Mouse (Mus musculus): ENCODE results near the gene Adam11. TPM values are rescaled to one million over a fixed set of nuclear protein-coding genes. Genes with fewer than 3 reads are reported as not detected.
A peak's percentile ranks its signal among the peaks of the same experiment; 100 is the strongest.

Gene Adam11
- polyA plus RNA-seq, 1 experiment from 2014 or later: 14.7 TPM

DNA sequence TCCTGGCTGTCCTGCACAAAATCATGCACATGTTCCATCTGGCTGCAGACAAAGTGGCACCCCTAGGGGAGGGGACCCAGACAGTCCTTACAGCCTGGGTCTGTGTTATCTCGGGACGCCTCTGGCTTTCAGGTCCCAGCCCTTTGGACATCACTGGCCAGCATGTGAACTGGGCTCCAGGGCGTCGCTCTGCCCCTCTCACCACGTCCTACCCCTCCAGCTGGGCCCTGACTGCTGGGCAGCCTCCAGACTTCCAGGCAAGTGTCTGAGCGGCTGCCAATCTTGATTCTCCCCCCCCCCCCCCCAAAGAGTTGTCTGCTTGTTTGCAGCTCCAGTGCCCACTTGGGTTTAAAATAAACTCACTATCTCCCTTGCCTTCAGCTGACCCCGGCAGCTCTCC, 22.2 kb downstream of the Adam11 start:
- Histone ChIP-seq H3K27ac (no peak overlapping the region), H3K36me3 (no peaks in the 10 kb centered on the region), H3K9ac (no peak overlapping the region), H3K4me3 (no peak overlapping the region), H3K27me3 (no peaks in the 10 kb centered on the region), H3K9me3 (no peaks in the 10 kb centered on the region), H3K4me1 (peaks cover 19% of the 10 kb centered on the region), H3K4me2 (replicated peaks) (no peak overlapping the region)
- no peak for ATAC-seq (ENCODE audit: low FRiP score, low read depth)
- WGBS: 60% methylated on average over 7 of the region's 7 CpGs

DNA sequence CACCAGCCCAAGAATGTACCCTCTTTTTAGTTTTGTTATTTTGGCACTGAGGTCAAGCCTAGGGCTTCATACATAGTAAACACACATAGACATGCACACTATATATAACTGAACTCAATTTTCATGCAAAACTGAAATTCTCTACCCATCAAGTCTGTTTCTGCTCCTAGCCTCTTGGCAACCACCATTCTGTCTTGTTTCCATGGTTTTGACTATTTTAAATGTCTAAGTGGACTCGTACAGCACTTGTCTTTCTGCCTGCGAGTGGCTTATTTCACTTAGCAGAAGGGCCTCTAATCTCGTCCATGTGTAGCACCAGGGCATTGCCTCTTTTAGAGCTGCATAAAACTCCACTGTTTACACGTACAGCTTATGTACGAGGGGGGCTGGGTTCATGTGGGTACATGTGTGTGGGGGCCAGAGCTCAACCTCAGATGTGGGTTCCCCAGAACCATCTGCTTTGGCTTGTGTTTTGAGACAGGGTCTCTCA, 26.5 kb downstream of the Adam11 start:
- H3K4me3 ChIP-seq: no peak overlapping the region
- H3K9me3 ChIP-seq: no peaks in the 10 kb centered on the region
- no peak overlapping the region for H3K9ac ChIP-seq
- 73% methylated on average over 5 of the region's 5 CpGs for WGBS
- peaks cover 10% of the 10 kb centered on the region for H3K4me1 ChIP-seq
- H3K27ac ChIP-seq: no peak overlapping the region
- no peak for ATAC-seq (ENCODE audit: low FRiP score, low read depth)
- no peak overlapping the region for H3K4me2 ChIP-seq (replicated peaks)
- no peaks in the 10 kb centered on the region for H3K36me3 ChIP-seq
- H3K27me3 ChIP-seq: no peaks in the 10 kb centered on the region

DNA sequence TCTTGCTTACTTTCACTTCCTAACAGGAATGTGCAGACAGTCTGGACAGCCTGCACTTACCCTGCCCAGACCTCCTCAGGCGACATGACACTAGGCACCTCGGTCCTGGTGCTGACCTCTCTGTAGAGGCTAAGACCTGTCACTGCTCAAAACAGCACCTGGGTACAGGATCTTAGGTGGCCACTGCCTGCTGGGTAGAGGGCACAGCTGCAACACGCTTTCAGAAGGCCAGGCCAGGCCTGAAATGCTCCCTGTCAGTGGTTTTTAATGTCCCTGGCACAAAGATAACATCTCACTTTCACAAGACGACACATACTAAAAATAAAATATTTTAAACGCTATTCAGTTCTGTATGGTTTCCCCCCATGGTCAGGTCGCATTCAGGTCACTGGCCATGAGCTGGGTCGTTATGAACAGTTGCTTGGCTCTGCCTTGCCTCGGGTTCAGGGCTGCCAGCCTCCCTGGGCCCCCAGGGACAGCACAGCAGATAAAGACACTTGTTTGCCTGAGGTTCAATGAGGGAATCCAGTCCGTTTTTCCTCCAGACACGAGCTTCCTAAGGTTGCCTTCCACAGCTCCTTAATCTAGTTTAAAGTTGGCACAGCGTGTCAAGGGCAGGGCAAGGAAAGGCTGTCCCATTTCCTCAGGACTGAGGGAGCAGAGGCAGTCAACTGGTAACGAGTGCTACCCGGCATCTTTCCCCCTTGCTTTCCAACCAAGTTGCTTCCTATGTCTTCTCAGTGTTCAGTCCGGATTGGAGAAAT, 30.6 kb downstream of the Adam11 start:
- WGBS: 54% methylated on average over 14 of the region's 14 CpGs
- H3K27ac ChIP-seq: peak overlapping the region; percentile 6; the same call in 1 of the 2 replicates
- peaks cover 10% of the 10 kb centered on the region for H3K4me1 ChIP-seq
- no peak overlapping the region for H3K9ac ChIP-seq
- H3K4me2 ChIP-seq (replicated peaks): no peak overlapping the region
- no peak overlapping the region for H3K4me3 ChIP-seq
- no peak for ATAC-seq (ENCODE audit: low FRiP score, low read depth)
- H3K27me3 ChIP-seq: no peaks in the 10 kb centered on the region
- no peaks in the 10 kb centered on the region for H3K9me3 ChIP-seq
- H3K36me3 ChIP-seq: peaks cover 21% of the 10 kb centered on the region

DNA sequence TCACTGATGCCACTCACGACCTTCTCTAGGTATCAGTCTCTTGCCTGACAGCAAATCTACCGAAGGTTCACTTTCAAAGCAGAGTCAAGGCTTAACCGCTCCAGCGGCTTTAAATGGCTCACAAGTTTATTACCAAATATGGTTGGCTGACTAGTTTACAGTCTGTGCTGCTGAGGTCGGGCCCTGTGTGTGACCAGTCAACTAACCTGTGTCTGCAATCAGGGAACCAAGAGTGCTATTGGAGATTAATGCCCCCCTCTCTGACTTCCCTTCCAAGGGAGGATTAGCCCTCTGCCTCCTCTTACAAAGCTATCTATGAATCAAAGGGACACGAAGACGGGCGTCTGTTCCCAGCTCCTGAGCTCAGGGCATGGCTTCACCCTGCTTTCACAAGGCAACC, 32.9 kb downstream of the Adam11 start:
- H3K4me1 ChIP-seq: peaks cover 10% of the 10 kb centered on the region
- no peak for ATAC-seq (ENCODE audit: low FRiP score, low read depth)
- H3K4me2 ChIP-seq (replicated peaks): no peak overlapping the region
- H3K4me3 ChIP-seq: no peak overlapping the region
- no peaks in the 10 kb centered on the region for H3K27me3 ChIP-seq
- WGBS: 50% methylated on average over 8 of the region's 8 CpGs
- H3K27ac ChIP-seq: no peak overlapping the region
- H3K9me3 ChIP-seq: no peaks in the 10 kb centered on the region
- peaks cover 39% of the 10 kb centered on the region for H3K36me3 ChIP-seq
- H3K9ac ChIP-seq: no peak overlapping the region

DNA sequence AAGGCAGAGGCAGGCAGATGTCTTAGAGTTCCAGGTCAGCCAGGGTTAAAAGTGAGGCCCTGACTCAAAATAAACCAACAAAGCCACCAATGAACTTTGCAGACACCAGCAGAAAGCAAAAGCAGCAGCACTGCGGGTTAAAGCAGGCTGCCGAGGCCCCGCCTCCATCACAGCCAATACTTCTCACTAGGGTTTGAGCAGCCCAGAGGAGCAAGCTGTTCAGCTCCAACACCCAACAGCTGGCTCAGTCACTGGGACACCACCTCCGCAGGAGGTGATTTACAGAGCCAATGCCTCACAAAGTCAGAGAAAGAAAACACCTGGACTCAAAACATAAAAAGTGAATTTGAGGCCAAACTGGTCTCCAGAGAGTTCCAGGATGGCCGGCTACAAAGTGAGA, 42.2 kb downstream of the Adam11 start:
- no peaks in the 10 kb centered on the region; the same call in 1 of the 2 replicates for H3K4me1 ChIP-seq
- ATAC-seq (ENCODE audit: low FRiP score, low read depth): no peak
- WGBS: 83% methylated on average over 5 of the region's 5 CpGs

GRCm38 (mm10) chr11:102808246-102808645, 47.0 kb downstream of the Adam11 start:
- Histone ChIP-seq H3K4me2 (replicated peaks) (no peak overlapping the region), H3K36me3 (peaks cover 33% of the 10 kb centered on the region), H3K4me1 (peaks cover 33% of the 10 kb centered on the region), H3K9me3 (0 out of 2 replicates have a peak, but pooled peaks cover 3% of the 10 kb centered on the region), H3K27ac (no peak overlapping the region), H3K9ac (no peak overlapping the region), H3K4me3 (no peak overlapping the region), H3K27me3 (no peaks in the 10 kb centered on the region)
- WGBS: 76% methylated on average over 5 of the region's 5 CpGs
- ATAC-seq (ENCODE audit: low FRiP score, low read depth): no peak

More for the DNA sequence above, 42.2 kb downstream of the Adam11 start:
- H3K4me2 ChIP-seq (replicated peaks): no peak overlapping the region
- H3K27ac ChIP-seq: no peak overlapping the region
- H3K36me3 ChIP-seq: peaks cover 74% of the 10 kb centered on the region
- no peak overlapping the region for H3K4me3 ChIP-seq
- no peaks in the 10 kb centered on the region for H3K27me3 ChIP-seq
- H3K9me3 ChIP-seq: 0 out of 2 replicates have a peak, but pooled peaks cover 3% of the 10 kb centered on the region
- no peak overlapping the region for H3K9ac ChIP-seq

- Histone ChIP-seq H3K9me3 (no peaks in the 10 kb centered on the region), H3K4me3 (no peak overlapping the region), H3K36me3 (peaks cover 6% of the 10 kb centered on the region; the same call in 1 of the 2 replicates), H3K9ac (no peak overlapping the region), H3K4me1 (peaks cover 54% of the 10 kb centered on the region), H3K27ac (peak overlapping the region; percentile 44; the same call in 1 of the 2 replicates), H3K4me2 (replicated peaks) (no peak overlapping the region), H3K27me3 (no peaks in the 10 kb centered on the region)
- ATAC-seq (ENCODE audit: low FRiP score, low read depth): no peak
- 52% methylated on average over 4 of the region's 4 CpGs for WGBS
These were observed 49.7 kb downstream of the Adam11 start for GRCm38 (mm10) chr11:102810721-102811485.

DNA sequence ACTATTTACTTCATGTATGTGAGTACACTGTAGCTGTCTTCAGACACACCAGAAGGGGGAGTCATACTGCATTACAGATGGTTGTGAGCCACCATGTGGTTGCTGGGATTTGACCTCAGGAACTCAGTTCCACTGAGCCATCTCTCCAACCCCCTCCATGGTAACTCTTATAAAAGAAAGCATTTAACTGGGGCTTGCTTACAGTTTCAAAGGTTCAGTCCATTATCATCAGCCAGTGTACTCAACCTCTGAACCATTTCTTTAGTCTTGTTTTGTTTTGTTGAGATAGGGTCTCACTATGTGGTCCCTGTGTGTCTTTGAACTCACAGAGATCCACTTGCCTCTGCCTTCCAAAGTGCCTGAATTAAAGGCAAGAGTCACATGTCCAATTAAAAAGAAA, 53.6 kb downstream of the Adam11 start:
- Histone ChIP-seq H3K9me3 (no peaks in the 10 kb centered on the region), H3K27me3 (no peaks in the 10 kb centered on the region), H3K27ac (no peak overlapping the region), H3K4me1 (peaks cover 62% of the 10 kb centered on the region), H3K4me2 (replicated peaks) (0 out of 2 replicates have a peak overlapping the region, but pooled peaks have one; percentile 4), H3K36me3 (peaks cover 5% of the 10 kb centered on the region; the same call in 1 of the 2 replicates), H3K4me3 (no peak overlapping the region), H3K9ac (no peak overlapping the region)
- ATAC-seq (ENCODE audit: low FRiP score, low read depth): no peak

- Histone ChIP-seq H3K4me2 (replicated peaks) (peak overlapping the region; percentile 72), H3K36me3 (no peaks in the 10 kb centered on the region), H3K9me3 (no peaks in the 10 kb centered on the region), H3K4me1 (peaks cover 43% of the 10 kb centered on the region), H3K27me3 (no peaks in the 10 kb centered on the region), H3K4me3 (peak overlapping the region; percentile 89), H3K9ac (peak overlapping the region; percentile 98), H3K27ac (peak overlapping the region; percentile 100)
- WGBS: under 1% methylated on average over 60 of the region's 92 CpGs
- peak; percentile 22; the same call in 1 of the 2 replicates for ATAC-seq (ENCODE audit: low FRiP score, low read depth)
These were observed 57.1 kb downstream of the Adam11 start for GRCm38 (mm10) chr11:102818121-102819020.

GRCm38 (mm10) chr11:102819021-102819782, 58.0 kb downstream of the Adam11 start, which contains the start of gene Gjc1:
Gjc1 (minus strand) TSS chr11:102819700.
- Histone ChIP-seq H3K4me1 (peaks cover 35% of the 10 kb centered on the region), H3K9ac (peak within 1 kb of the TSS; percentile 98), H3K27me3 (no peaks in the 10 kb centered on the region), H3K36me3 (no peaks in the 10 kb centered on the region), H3K9me3 (no peaks in the 10 kb centered on the region), H3K4me2 (replicated peaks) (peak within 1 kb of the TSS; percentile 72), H3K4me3 (peak within 1 kb of the TSS; percentile 89), H3K27ac (peak within 1 kb of the TSS; percentile 100)
- peak; percentile 88 for ATAC-seq (ENCODE audit: low FRiP score, low read depth)
- WGBS: under 1% methylated on average over 72 of the region's 97 CpGs

All from limb, embryonic 13.5 days (tissue).